Mouse (Mus musculus): ENCODE data around the gene Pithd1.

Pithd1 gene

GRCm38 (mm10) chr4:135926861-135927260 is 60.2 kb downstream of the Pithd1 start:
- no peak for DNase-seq

GRCm38 (mm10) chr4:135926195-135926808 is 60.8 kb downstream of the Pithd1 start:
- DNase-seq, result no peak

Measured in layer of hippocampus, adult 9-11 months (tissue).